Mouse (Mus musculus) neutrophil, adult 59 days (primary cell): ENCODE results near the gene Prkcd. TPM values are rescaled to one million over a fixed set of nuclear protein-coding genes. Genes with fewer than 3 reads are reported as not detected.

Experiments used
- total RNA-seq, 2 experiments: library from RNA; stranded (reverse); gene quantifications; 1 replicate in 1 of 2; 2 replicates in 1 of 2; pipeline ENCODE4 v1.2.4; 2023

Gene Prkcd
- total RNA-seq: 100 to 1,000 TPM; 646 to 686 TPM

GRCm38 (mm10) chr14:30625856-30626726 lies at the start of gene Prkcd:
Prkcd (minus strand) TSS chr14:30626210.

GRCm38 (mm10) chr14:30653943-30654659 lies 28.1 kb upstream of the Prkcd start, which contains the start of gene Rft1:
Rft1 (plus strand) TSS chr14:30654360.

GRCm38 (mm10) chr14:30548131-30548720 lies 77.8 kb downstream of the Prkcd start, which contains the start of gene Tkt:
Tkt (plus strand) TSS chr14:30548359.

Other genes starting within 250 kb of the Prkcd start
- 10 to 100 TPM; 28.9 to 30.6 TPM for gene Dcp1a, start 146.7 kb downstream of the Prkcd start, total RNA-seq
- gene Cacna1d, start 134.8 kb downstream of the Prkcd start, total RNA-seq: 1 to 10 TPM; 2.4 to 3.1 TPM
- 1,000 to 10,000 TPM; 1,175 to 1,330 TPM for gene Tkt, start 77.9 kb downstream of the Prkcd start, total RNA-seq
- 1 to 10 TPM; 7.5 to 9.4 TPM for gene Rft1, start 28.1 kb upstream of the Prkcd start, total RNA-seq
- 10 to 100 TPM; 13.1 to 13.7 TPM for gene Sfmbt1, start 88.6 kb upstream of the Prkcd start, total RNA-seq
- 10 to 100 TPM; 13.2 to 16.0 TPM for gene Tmem110, start 199.4 kb upstream of the Prkcd start, total RNA-seq